Mouse (Mus musculus): ENCODE data around the gene Gsto1. TPM values are rescaled to one million over a fixed set of nuclear protein-coding genes. Genes with fewer than 3 reads are reported as not detected.
A peak's percentile ranks its signal among the peaks of the same experiment; 100 is the strongest.

The Gsto1 gene
- total RNA-seq, 2 experiments from 2014 or later = 158 to 159 TPM

DNA sequence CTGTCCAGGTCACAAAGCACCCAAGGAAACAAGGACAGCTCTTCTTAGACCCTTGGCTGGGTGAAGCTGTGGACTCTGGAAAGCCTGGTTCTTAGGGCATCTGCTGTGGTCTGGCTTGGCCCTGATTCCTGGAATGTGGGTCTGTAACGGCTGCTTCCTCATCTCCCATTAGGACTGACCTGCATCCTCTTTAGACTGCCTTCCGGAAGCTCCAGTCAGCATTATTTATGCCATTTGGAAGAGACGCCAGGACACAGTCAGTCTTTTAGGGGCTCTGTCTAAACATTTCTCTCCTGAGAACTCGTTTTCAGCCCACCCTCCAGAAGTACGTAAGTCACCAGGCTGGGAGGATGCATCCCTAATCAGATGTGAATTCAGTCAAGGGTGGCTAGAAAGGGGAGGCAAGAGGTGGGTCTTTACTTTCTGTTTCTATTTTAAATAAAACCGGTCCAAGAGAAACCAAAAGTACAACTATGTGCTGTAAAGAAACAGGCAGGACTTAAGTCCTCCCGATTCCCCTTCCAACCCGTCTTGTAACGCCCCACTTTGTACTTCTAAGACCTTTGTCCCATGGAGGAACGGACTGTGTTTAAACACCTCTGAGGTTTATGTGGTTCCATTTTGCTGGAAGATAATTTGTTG lies 35.8 kb downstream of the Gsto1 start:
- DNase-seq = no peak

DNA sequence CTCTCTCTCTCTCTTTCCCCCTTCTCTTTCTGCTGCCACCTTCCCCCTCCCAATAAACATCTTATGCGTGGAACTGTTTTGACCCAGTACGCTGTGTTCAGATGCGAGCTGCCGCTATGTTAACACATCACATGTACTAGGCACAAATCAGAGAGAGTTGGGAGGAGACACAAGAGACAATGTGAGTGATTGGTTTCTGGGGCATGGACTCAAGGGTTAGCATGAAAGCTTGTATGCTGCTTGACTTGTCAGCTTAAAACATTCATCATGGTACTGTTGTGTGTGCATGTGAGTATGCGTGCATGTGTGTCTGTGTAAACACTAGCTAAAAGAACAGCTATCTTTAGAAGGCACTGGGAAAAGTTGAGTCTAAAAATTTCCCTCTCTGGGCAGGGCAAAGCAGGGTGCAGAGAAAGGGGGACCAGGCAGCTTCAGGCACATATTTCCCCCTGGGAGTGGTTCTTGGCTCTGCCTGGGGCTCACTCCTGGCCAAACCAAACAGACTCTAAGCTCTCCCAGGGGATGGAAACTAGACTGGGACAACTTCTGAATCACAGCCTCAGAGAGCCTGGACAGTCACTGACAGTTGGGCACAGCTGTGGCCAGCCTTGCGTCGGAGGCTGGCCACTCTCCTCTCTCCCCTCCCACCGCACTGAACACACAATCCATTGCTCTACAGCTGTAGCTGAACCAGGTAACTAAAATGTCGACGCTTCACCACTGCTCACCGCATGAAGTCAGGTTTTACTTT lies 37.0 kb downstream of the Gsto1 start:
- peak; percentile 41 for DNase-seq

DNA sequence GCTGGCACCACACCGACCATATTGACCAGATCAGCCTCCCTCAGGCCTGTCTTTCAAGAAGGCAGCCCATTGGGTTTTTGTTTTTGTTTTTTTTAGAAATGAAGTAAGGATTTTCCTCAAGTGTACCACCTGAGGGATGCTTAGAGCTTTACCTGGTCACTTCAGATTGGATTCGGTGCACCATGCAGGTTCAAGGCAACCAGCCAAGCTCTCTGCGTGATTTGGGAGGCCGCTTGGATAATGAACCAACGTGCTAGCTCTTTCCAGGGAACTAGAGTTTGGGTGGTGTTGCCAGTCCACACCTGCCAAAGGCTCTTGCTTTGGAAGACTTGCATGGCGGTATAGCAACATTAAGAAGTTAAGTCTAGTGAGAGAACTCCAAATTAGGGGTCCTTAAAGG lies 38.3 kb downstream of the Gsto1 start:
- DNase-seq = no peak

DNA sequence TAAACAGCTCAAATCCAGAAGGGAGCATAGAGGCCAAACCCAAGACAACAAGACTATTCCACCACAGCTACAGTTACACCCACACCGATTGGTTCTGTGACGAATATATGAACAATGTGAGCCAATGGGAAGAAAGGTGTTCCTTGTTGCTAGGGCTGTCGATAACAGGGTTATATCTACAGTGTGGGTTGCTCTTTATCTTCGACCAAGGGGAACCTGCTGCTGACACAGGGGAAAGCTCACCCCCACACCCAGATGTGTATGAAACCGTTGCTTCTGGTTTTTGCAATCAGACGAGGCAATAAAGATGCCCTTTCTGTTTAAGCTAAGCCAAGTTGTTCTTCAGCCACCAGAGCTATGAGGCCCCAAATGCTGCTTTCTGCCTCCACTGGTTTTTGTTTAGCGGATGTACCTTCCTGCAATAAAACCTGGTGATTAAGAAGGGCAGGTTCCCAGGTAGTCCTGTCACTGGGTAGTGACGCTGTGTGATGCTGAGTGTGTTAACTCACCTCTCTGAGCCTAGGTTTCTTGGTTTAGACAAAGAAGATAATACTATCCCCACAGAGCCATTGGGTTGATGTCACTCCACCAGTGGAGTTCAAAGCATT lies 43.8 kb downstream of the Gsto1 start:
- no peak for DNase-seq

DNA sequence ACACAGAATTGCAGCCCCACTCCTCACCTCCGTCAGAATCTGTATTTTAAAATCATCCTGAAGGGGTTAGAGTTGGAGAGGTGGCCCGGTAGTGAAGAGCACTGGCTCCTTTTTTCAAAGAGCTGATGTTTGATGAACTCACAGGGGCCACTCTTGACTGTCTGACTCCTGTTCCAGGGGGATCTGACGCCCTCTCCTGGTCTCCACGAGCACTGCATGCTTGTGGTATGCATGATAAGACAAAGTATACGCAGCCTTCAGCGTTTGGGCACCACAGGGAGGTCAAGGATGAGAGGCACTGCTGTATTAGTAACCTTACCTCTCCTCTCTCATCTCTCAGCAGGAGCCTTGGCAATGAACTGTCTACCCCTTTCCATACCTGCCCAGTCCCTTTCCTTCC lies 45.2 kb downstream of the Gsto1 start:
- no peak for DNase-seq

DNA sequence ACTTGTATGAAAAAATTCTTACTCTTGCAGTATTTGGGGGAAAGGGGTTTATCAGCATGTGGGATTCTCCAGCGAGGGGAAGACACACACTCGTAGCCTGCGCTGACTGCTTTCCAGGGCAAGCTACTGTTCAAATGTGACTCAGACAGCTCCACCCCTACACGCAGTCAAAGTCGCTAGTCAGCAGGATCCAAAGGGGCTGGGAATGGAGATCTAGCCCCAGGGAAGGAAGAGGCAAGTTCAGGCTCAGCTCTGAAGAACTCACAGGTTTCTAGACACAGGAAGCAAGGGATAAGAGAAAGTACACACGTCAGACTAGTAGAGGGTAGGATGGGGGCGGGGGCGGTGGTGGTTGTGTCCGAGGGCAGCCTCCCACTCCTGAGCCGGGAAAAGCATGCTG lies 45.8 kb downstream of the Gsto1 start:
- no peak for DNase-seq

DNA sequence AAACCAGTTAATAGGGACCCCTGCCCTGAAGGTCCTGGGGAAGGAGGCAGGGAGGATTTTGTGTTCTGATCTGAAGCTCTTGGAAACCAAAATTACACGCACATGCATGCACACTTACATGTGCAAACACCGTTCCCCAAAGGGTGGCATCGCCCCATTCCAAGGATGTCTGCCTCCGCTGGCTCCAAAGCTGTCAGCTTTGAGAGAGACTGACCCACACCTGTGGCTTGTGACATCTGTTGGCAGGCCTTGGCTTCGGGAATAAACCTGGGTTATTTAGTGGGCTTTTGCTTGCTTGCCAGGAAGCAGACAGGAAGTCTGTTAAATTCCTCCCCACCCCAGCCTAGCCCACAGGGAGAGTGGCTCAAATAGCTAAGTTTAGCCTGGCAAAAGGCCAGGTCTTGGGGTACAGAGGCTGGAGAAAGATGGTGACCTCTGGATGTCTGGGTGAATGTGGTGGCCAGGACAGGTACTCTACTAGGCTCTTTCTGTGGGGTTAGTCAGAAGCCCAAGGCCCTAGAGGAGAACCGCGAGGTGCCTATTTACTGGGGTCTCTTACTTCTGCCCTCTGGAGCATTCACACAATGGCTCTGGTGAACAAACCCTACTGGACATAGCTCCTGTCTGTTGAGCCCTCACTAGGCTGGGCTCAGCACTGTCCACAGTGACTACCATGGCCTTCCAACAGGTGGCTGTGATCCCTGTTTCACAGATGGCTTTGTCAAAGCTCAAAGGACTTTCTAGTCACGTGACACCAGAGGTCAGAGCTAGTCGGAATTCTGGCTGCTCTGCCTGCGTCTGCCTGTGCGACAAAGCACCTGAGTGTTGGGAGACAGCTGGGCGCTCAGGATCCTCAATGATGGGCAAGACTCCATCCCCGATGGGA lies 47.8 kb downstream of the Gsto1 start:
- DNase-seq = peak; percentile 40

DNA sequence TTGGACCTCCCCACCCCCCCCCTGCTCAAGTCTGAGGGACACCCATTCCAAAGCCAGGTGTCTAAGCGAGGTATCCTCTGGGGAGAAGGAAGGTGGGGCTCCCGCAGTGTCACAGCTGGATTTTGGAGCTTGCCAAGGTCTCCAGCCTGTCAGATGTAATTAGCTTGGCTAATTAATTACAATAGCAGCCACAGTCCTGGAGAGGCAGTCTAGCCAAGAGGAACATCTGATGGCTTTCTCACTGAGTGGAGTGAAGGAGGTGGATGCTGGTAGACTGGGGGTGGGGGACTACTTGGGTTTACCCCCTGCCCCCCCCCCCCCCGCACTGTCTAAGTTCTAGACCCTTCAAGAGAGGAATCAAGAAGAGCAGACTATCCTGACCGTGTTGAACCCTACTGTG lies 48.9 kb downstream of the Gsto1 start:
- DNase-seq = no peak

DNA sequence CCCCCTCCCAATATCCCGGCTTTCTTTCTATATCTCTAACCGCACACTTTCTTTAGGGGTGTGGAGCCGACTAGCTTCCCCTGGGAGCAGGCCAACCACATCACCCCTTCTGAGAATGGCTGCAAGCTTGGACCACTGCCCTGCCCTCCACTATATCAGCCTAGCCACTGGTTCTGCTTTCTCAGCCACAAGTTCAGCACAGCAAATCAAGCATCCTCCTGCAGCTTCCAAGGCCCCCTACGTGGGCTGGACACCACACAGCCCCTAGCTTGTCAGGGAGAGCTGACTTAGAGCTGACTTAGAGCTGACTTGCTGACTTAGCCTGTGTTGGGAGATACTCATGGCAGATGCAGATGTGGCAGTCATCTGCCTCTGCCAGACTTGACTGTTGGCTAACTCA lies 50.3 kb downstream of the Gsto1 start:
- DNase-seq = no peak

DNA sequence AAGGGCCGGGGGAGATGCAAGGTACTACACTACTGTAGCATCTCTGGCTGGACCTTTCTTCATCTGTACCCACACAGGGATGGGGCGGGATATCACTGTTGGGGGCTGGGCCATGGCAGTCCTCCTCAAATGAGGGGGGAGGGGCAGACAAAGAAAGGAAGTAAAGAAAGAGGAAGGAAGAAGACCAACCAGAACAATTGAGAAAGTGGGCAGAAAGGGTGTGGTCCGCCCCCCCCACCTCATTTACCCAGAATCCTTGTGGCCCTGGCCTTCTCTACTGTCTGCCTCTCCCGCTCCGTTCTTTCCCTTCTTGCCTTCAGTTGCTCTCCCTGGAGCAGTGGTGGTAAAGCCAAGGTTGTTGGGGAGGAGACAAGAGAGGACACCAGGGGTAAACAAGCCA lies 50.8 kb downstream of the Gsto1 start:
- DNase-seq = no peak

DNA sequence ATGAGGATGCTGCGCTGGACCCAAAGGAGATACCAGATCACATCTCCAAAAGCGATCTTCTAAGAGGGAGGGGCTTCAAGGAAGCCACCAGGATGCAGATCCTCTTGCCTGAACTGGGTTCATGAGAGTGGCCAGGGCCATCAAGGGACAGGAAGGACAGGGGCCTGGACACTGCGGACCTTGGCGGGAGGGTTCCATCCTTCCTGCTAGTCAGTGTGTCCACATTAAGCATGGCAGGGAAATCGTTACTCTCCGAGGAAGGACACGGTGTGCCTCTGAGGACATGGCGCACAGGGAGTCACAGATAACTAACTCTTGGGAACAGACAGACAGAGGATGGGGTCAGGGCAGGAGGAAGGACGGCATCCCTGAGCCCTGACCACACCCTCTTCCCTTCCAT lies 52.8 kb downstream of the Gsto1 start:
- no peak for DNase-seq

DNA sequence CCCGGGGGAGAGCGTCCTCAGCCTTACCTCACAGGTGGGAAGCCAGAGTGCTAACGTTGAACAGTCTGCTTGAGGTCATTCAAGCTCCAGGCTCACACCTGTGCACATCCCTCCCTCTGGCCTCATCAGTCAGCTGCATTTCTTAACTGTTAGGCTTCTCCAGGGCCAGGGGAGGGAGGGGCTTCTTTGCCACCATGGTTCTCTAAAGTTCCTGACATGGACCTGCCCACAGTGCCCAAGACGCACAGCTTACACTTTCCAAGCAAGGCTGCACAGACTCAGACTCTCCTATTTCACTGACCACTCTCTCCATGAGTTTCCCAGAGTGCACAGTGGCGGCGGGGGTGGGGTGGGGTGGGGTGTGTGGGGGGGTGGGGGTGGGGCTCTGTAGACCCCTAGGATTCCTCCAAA lies 54.2 kb downstream of the Gsto1 start:
- DNase-seq = no peak

DNA sequence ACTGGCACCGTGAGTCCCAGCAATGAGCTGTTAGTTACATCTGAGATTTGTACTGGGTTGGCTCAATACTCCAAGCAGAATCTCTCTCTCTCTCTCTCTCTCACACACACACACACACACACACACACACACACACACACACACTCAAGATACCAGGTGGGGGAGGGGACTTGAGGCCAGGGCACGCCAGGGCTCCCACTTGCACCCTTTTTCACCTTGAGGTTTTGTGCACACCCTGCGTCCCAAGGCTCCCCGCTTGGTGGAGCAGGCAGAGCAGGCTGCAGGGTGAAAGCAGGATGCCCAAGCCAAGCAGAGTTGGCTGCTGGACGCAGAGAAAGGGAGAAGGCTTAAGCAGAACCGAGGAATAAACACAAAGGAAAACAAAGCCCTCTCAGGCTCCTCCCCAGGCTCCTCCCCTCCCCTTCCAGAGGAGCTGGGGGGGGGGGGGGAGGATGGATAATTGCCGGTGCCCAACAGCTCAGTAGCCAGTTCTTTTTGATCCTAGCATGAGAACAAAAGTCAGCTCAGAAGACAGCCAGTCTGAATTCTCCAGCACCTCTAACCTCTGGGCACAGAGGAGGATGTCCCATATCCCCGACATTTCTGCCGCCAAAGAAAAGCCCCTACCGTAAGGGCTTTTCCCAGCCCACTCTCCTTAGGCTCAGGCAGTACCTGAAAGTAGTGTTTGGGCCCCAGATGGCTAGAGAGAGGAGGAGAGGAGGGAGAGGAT lies 54.8 kb downstream of the Gsto1 start:
- DNase-seq = peak; percentile 52

DNA sequence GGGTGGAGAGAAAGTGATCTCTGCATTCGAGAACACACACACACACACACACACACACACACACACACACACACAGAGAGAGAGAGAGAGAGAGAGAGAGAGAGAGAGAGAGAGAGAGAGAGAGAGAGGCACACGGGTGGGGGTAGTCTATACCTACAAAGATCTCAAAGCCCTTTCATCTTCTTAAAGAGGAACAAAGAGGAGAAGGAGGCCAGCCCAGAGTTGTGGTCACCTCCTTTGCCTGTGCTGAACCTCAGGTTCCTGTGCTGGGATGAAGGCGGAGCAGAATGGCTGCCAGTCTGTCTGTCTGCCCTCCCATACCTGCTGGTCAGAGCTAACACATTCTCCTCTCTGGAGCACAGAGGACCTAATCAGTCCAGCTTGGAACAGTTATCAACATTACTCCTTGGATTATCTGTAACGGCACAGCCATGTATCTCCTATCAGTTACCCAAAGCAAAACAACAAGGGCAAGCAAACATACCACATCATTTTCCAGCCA lies 55.4 kb downstream of the Gsto1 start:
- DNase-seq = no peak

DNA sequence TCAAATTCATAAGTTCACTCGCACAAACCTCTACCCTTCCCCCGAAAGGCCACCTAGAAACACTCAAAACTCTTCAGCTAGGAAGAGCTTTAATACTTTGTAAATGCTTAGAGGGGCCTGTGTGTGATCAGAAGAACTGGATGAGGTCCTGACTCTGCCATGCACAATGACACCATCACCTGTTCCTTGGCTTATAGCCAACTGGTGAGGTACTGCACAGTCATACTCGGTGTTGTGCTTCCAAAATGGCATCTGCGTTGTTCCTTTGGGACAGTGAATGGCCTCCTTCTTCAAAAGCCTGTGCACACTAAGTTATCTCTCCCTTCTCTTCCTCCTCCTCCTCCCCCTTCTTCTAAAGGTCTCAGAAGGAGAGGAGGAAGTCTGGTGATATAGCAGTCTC lies 56.0 kb downstream of the Gsto1 start:
- DNase-seq = no peak

DNA sequence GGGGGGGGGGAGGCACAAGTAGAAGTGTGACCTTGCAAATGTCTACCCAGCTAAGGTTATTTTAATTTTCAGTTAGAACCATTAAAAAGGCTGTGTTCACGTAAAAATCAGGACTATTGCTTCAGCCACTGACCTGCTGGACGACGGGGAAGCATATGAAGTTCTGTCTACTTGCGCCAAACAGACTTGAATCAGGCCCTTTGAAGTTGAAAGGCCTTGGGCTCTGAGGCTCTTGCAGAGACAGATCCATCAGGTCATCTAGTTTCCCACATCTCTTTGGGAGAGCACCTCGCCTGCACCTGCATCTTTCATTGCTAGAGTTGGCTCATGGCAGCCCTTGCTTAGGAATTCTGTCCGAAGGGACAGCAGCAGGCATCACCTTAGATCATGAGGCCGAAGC lies 58.6 kb downstream of the Gsto1 start:
- no peak for DNase-seq

DNA sequence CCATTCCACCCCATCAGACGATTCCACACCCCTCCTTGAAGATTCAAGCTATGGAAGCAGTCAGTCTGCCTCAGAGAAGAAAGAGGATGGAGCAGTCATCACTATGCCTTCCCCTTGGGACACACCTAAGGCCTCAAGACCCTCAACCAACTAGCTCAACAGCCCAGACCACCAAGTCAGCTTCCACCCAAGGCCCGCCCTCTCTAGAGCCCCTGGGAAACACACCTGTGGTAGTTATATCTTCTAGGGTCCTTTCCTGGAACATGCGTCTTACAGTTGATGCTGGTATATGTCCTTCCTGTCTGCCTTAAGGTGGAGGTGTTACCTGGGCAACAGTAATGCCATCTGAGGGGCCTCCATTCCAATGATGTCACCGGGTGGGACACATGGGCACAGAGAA lies 59.4 kb downstream of the Gsto1 start:
- DNase-seq = no peak
